Mouse (Mus musculus) CH12F3 (cell line): ENCODE data around the gene Asb12.
"Not testable (repeated sequence)": the region's sequence is repeated elsewhere in the genome, so short reads cannot be mapped to it uniquely, and the experiment has no call there.

Experiments
- in situ Hi-C: fragments of 300-500 bp; cut with MboI; formaldehyde crosslinking; loops from 2 replicates; pipeline ENCODE4 v1.14.3; 2020; ENCODE audit warnings: low sequenced_read_pairs

Asb12 gene

DNA sequence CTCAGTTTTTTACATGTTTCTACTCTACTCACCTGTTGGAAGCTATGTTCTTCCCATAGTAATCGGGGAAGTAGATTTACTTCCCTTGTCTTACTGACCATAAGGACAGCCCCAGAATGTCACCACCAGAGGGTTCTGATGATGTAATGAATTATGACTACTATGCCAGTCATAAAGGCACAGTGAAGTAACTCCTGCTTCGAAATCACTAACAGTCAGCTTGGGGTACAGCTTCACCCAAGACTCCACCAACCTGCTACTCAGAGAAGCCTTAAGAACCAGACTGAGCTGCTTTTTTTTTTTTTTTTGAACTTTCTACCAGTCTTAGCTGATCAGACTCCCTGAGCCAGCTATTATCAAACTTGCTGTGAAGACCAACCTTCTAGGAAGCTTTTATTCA lies at the start of gene Asb12, which contains the start of gene Pfn5:
TSS of gene Asb12 (minus strand) at position 101 of the 400 bp plus-strand sequence.
TSS of gene Pfn5 (plus strand) at position 218 of the 400 bp plus-strand sequence.
- in situ Hi-C loops: no loop called here

- in situ Hi-C loops: no loop called here
These were observed 42.8 kb upstream of the Asb12 start for GRCm38 (mm10) chrX:95600609-95601008.

DNA sequence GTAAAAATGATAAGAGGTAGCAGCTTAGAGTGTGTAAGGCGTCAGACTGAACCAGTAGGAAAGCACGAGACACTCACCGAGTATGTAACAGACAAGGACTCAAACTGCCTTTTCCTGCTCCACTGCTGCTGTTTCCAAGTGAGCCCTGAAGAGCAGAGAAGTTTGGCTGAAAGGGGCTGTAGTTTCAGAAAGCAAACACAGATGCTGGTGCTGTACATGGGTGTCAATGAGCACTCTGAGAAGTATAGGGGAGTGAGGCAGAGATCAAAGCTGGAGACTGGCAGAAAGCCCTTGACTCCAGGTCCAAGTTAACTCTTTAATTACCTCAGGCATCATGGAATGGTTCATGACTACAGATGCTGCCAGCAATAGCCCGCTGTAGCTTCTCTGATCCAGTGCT lies 3.5 kb downstream of the Asb12 start:
- in situ Hi-C loops: no loop called here

DNA sequence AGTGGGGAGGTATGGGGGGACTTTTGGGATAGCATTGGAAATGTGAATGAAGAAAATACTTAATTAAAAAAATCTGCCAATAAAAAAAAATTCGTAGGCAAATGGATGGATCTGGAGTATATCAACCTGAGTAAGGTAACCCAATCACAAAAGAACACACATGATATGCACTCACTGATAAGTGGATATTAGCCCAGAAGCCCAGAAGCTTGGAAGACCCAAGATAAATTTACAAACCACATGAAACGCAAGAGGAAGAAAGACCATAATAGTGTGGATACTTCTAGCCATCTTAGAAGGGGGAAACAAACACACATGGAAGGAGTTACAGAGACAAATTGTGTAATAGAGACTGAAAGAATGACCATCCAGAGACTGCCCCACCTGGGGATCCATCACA lies 22.3 kb downstream of the Asb12 start:
- in situ Hi-C loops: not testable (repeated sequence)

GRCm38 (mm10) chrX:95525166-95525565 lies 32.6 kb downstream of the Asb12 start:
- in situ Hi-C loops: no loop called here

DNA sequence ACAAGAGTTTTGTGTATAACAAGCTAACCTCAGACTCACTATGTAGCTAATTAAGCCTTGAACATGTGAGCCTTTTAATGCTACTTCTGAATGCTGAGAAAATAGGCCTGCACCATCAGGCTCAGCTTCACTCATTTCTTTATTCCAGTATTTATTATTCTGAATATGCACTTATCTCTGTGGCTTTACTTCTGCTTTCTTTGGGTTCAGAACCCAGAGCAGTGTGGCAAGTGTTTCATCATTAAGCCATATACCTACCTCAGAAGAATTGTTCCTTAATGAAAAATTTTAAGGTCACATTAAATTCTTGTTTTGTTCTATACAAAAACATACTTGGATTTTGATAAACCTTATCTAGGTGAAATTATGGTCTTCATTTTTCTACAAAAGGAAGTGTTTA lies 33.9 kb downstream of the Asb12 start:
- in situ Hi-C loops: no loop called here

DNA sequence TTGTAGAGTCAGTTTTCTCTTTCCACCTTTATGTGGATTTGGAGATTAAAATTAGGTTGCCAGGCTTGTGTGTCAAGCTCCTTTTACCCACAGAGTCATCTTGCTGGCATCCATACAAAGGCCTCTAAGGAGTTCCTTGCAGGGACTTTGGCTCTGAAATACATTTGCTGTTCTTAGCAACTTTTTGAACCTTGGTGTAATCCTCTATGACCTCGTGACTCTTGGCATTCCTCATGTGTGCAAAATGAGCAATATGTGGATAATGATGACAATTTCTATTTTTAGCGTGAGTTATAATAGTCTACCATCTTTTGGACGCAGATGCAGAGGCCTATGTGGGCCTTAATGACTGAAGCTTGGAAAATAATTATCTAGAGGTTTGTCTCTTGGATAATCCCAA lies 100.6 kb downstream of the Asb12 start:
- in situ Hi-C loops: no loop called here

- in situ Hi-C loops: no loop called here
These were observed 111.9 kb downstream of the Asb12 start for GRCm38 (mm10) chrX:95445866-95446265.

DNA sequence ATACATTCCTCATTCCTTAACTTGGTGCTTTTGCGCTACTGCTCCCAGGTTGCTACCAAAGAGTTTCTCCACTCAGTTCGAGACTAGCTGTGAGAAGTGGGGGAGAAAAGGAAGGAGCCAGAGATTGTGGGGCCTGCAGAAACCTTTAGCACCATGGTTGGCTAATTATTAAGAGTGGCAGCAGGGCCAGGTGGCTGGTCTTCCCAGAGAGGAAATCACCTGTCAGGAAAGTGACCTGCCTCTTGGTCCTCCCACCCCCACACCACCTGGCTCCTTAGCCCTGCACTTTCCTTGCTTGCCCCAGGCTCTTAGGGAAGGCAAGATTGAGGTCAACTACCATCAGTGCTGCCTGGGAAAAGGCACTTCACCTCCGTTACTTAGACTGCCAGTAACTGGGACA lies 112.6 kb downstream of the Asb12 start:
- in situ Hi-C loops: no loop called here

DNA sequence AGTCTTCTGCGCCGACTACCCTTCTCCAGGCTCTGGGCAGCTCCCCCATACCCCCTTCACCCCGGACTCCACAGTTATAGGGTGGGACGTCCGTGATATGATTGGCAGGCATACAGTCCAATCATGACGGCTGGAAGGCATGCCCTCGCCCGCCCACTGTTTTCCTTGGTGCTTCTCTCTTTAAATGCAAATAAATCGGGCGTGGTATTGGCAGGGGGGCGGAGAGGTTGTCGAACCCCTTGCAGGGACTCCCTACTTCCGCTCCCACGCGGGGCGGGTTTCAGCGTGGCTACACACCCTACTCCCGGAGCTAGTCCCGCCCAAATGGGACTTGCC lies 113.0 kb downstream of the Asb12 start, which contains the start of gene Amer1:
TSS of gene Amer1 (minus strand) at position 97 of the 336 bp plus-strand sequence.
- in situ Hi-C loops: no loop called here

DNA sequence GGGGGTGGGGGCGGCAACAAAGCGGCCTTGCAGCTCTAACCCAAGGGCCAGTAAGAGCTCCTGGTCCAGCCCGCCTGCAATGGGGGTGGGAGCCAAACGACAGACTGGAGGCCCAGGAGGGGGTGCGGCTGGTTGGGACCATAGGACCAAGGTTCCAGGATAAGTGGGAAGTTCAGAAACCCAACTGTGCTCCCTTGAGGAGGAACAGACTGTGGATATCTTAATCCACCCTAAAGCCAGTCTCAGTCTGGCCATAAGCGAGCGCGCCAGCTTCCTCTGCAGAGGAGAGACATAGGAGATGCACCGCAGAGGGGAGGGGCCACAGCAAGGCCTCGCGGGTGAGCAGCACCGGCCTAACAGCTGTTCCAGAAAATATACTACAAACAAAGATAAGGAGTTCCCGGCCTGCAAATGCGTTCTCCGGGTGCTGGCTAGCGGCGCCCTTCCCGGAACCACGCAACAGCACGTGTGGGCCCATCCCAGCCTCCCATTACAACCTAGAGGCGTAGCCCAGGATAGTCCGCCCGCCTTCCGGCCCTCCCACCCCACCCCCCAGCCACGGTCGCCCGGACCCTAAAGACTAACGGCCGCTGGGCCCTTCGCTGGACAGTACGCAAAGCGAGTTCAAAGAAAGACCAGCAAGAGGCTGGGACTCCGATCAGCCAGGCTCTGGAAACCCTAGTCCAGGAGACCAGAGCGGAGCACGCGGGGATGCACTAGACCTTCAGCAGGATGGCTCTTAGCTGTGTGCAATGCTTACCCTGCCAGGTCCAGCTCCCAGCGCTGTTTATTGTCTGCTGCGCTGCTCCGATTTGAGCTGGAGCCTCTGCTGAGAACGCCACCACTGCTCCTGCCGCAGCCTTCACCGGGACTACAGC lies 113.7 kb downstream of the Asb12 start:
- in situ Hi-C loops: no loop called here

DNA sequence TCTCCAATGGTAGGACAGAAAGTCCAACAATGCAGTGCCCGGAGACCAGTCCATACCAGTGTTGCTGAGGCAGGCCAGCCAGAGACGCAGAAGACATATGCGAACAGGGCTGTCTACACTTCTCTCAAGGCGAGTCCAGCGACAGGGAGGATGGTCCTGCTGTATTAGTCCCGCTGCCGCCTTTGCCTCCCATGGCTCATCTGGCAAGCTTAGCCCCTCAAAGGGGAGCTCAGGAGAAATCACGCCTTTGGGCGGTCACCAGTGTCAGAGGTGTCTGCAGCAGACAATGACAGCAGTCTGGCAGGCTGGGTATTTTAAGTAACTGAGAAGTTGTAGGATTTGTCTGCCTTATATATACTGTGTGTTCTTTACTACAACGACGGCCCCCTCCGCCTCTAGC lies 114.4 kb downstream of the Asb12 start:
- in situ Hi-C loops: no loop called here

- in situ Hi-C loops: no loop called here
These were observed 115.5 kb downstream of the Asb12 start for GRCm38 (mm10) chrX:95442261-95442660.

GRCm38 (mm10) chrX:95441290-95441689 lies 116.5 kb downstream of the Asb12 start:
- in situ Hi-C loops: no loop called here

- in situ Hi-C loops: no loop called here
These were observed 119.3 kb downstream of the Asb12 start for GRCm38 (mm10) chrX:95438491-95438890.

DNA sequence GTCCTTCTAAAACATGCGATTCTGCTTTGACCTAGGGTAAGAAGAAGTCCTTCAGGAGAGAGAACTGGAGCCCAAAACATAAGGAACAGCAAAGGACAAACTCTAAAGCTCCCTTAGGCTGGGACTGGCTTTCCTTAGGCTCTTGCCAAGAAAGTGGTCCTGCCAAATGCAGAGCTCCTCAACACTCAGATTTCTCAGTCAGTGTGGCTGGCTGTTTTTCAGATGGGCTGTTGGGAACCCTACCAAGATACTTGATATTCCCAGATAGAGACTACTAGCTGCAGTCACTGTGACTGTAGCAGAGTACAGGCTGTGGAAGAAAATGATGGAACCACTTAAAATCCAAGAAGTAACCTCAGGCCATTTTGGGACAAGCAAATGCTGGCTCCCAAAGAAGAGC lies 120.6 kb downstream of the Asb12 start:
- in situ Hi-C loops: no loop called here
